Mouse (Mus musculus) adrenal gland, postnatal 10 days (tissue): ENCODE measurements around the gene Ifna11. TPM values are rescaled to one million over a fixed set of nuclear protein-coding genes. Genes with fewer than 3 reads are reported as not detected.
A peak's percentile ranks its signal among the peaks of the same experiment; 100 is the strongest.

Experiments
- DNase-seq: peaks from one replicate; pipeline ENCODE4 v3.0.0; 2021; ENCODE audit warnings: mixed read lengths
- total RNA-seq, 2 experiments: library from RNA; stranded (reverse); gene quantifications; 2 replicates each; pipeline ENCODE4 v1.2.3; 2021

Ifna11 gene
- total RNA-seq, 2 experiments from 2014 or later = not detected

GRCm38 (mm10) chr4:88840058-88840457 is 20.3 kb downstream of the Ifna11 start:
- DNase-seq = no peak

- DNase-seq = no peak
These were observed 21.7 kb downstream of the Ifna11 start, which contains the start of gene Ifna4 for GRCm38 (mm10) chr4:88841438-88841911. Ifna4 (plus strand) TSS chr4:88841861.

- no peak for DNase-seq
These were observed 25.6 kb downstream of the Ifna11 start for GRCm38 (mm10) chr4:88845334-88845733.

GRCm38 (mm10) chr4:88849698-88850097 is 29.9 kb downstream of the Ifna11 start, which contains the start of gene Ifna1:
Ifna1 (plus strand) TSS chr4:88850087.
- no peak for DNase-seq

- no peak for DNase-seq
These were observed 31.4 kb downstream of the Ifna11 start for GRCm38 (mm10) chr4:88851026-88851763.

GRCm38 (mm10) chr4:88859214-88859613 is 39.5 kb downstream of the Ifna11 start:
- no peak for DNase-seq

GRCm38 (mm10) chr4:88863309-88863708 is 43.5 kb downstream of the Ifna11 start:
- DNase-seq = no peak

GRCm38 (mm10) chr4:88864599-88864998 is 44.8 kb downstream of the Ifna11 start:
- DNase-seq = no peak

- DNase-seq = no peak
These were observed 45.3 kb downstream of the Ifna11 start for GRCm38 (mm10) chr4:88865011-88865569.

- DNase-seq = peak; percentile 85
These were observed 47.7 kb downstream of the Ifna11 start for GRCm38 (mm10) chr4:88867366-88867925.

- DNase-seq = peak; percentile 23
These were observed 48.5 kb downstream of the Ifna11 start for GRCm38 (mm10) chr4:88867926-88868911.

Other genes with a start within 250 kb of the Ifna11 start
- gene Ifna14, start 248.2 kb upstream of the Ifna11 start, total RNA-seq = not detected
- not detected for gene Ifna9, start 227.6 kb upstream of the Ifna11 start, total RNA-seq
- not detected for gene Ifna12, start 216.6 kb upstream of the Ifna11 start, total RNA-seq
- gene C87499, start 185.5 kb upstream of the Ifna11 start, total RNA-seq = not detected
- gene Ifna13, start 175.5 kb upstream of the Ifna11 start, total RNA-seq = not detected
- gene Ifna16, start 143.0 kb upstream of the Ifna11 start, total RNA-seq = not detected
- gene Ifna2, start 136.0 kb upstream of the Ifna11 start, total RNA-seq = not detected
- gene Ifnab, start 128.6 kb upstream of the Ifna11 start, total RNA-seq = not detected
- gene Gm26566, start 98.2 kb upstream of the Ifna11 start, total RNA-seq = 1 to 10 TPM in 1 of 2 experiments, under 1 TPM in 1; 0.60 to 1.2 TPM
- 10 to 100 TPM; 74.5 to 81.4 TPM for gene Klhl9, start 97.5 kb upstream of the Ifna11 start, total RNA-seq
- gene Gm13271, start 65.1 kb upstream of the Ifna11 start, total RNA-seq = not detected
- gene Gm13283, start 59.8 kb upstream of the Ifna11 start, total RNA-seq = under 1 TPM in 1 of 2 experiments, not detected in 1; 0.24 TPM
- not detected for gene Gm13290, start 46.1 kb upstream of the Ifna11 start, total RNA-seq
- gene Gm13289, start 43.0 kb upstream of the Ifna11 start, total RNA-seq = not detected
- not detected for gene Gm13272, start 40.1 kb upstream of the Ifna11 start, total RNA-seq
- not detected for gene Ifnz, start 37.8 kb upstream of the Ifna11 start, total RNA-seq
- not detected for gene Gm13276, start 34.2 kb upstream of the Ifna11 start, total RNA-seq
- gene Gm13277, start 31.3 kb upstream of the Ifna11 start, total RNA-seq = not detected
- gene Gm13278, start 28.4 kb upstream of the Ifna11 start, total RNA-seq = not detected
- gene Gm13275, start 25.5 kb upstream of the Ifna11 start, total RNA-seq = not detected
- not detected for gene Gm13279, start 22.6 kb upstream of the Ifna11 start, total RNA-seq
- under 1 TPM in 1 of 2 experiments, not detected in 1; 0.21 TPM for gene Gm13285, start 20.3 kb upstream of the Ifna11 start, total RNA-seq
- not detected for gene Gm13287, start 16.7 kb upstream of the Ifna11 start, total RNA-seq
- gene Gm13288, start 14.4 kb upstream of the Ifna11 start, total RNA-seq = not detected
- gene Ifna7, start 3.7 kb upstream of the Ifna11 start, total RNA-seq = not detected
- not detected for gene Ifna6, start 7.5 kb downstream of the Ifna11 start, total RNA-seq
- gene Ifna5, start 15.6 kb downstream of the Ifna11 start, total RNA-seq = not detected
- not detected for gene Ifna4, start 21.9 kb downstream of the Ifna11 start, total RNA-seq
- not detected for gene Ifna1, start 30.1 kb downstream of the Ifna11 start, total RNA-seq
- gene Ifne, start 60.2 kb downstream of the Ifna11 start, total RNA-seq = not detected